Mouse (Mus musculus): ENCODE measurements around the gene Aipl1. TPM values are rescaled to one million over a fixed set of nuclear protein-coding genes. Genes with fewer than 3 reads are reported as not detected.
A peak's percentile ranks its signal among the peaks of the same experiment; 100 is the strongest.

Aipl1 gene
- polyA plus RNA-seq, 1 experiment, result 0.28 TPM

DNA sequence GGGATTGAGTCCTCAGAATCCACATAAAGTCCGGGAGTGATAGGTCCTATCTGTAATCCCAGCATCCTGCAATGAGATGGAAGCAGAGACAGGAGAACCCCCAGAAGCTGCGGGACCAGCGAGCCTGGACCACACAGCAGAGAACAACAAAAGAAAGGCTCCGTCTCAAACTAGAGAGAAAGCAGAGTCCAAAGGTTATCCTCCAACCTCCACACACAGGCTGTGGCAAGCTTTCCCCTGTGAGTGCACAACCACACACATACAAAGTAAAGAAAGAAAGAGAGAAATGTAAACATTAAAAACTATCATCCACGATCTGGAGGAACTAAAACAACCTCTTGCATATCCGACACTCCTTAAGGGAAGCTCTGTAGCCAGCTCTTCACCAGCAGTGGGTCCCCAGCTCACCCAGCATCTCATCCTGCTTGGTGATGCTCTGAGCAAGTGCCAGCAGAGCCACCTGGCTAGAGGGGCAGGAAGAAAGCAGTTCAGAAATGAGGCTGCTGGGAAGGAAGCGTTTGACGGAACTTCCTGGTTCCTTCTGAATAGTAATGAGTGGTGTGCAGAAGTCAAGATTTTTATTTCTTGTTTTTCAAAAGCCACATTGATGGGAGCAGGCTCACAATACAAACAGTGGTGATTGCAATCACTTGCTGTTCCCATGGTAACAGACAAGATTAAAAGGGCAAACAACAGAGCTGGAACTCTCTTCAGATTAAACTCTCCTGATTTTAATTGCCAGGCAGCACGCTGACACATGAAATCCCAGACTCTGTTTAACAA lies 26.2 kb downstream of the Aipl1 start:
- TF ChIP-seq CTCF (IDR thresholded peaks at IDR 0.05; ENCODE audit: borderline replicate concordance, insufficient read depth, low read depth, low read length) (no peak), POLR2A (IDR thresholded peaks at IDR 0.05; ENCODE audit: borderline replicate concordance, insufficient read depth, low read length) (no peak)
- Histone ChIP-seq H3K4me3 (replicated peaks; ENCODE audit: insufficient read depth, low read depth, low read length) (no peak overlapping the region), H3K27me3 (ENCODE audit: control insufficient read depth, insufficient read depth, low read length) (no peaks in the 10 kb centered on the region), H3K4me1 (ENCODE audit: control insufficient read depth, insufficient read depth, low read length) (peaks cover 3% of the 10 kb centered on the region; the same call in 1 of the 2 replicates), H3K27ac (ENCODE audit: insufficient read depth, low read length) (no peak overlapping the region)
- 56% methylated on average over 9 of the region's 9 CpGs for WGBS
- DNase-seq, result no peak

DNA sequence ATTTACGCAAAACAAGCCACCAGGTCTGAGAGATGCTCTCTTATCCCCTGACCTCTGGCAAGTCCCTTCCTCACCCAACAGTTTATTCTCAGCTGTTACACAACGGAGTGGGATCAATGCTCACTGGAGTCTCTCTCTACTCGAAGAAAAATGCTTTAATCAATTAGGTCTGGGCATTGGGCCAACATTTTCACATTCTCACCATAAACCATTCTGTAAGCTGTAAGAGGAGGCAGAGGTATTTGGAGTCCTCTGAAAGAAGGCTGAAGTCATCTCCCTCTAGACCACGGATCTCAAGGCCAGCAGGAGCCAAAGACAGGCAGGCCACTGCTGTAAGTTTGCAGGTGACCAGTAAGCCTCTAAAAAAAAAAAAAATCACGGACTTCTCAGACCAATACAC lies 26.9 kb downstream of the Aipl1 start:
- Histone ChIP-seq H3K27ac (ENCODE audit: insufficient read depth, low read length) (no peak overlapping the region), H3K4me3 (replicated peaks; ENCODE audit: insufficient read depth, low read depth, low read length) (no peak overlapping the region), H3K27me3 (ENCODE audit: control insufficient read depth, insufficient read depth, low read length) (no peaks in the 10 kb centered on the region), H3K4me1 (ENCODE audit: control insufficient read depth, insufficient read depth, low read length) (peaks cover 3% of the 10 kb centered on the region; the same call in 1 of the 2 replicates)
- TF ChIP-seq POLR2A (IDR thresholded peaks at IDR 0.05; ENCODE audit: borderline replicate concordance, insufficient read depth, low read length) (no peak), CTCF (IDR thresholded peaks at IDR 0.05; ENCODE audit: borderline replicate concordance, insufficient read depth, low read depth, low read length) (no peak)
- no peak for DNase-seq
- 61% methylated on average over 5 of the region's 5 CpGs for WGBS

GRCm38 (mm10) chr11:72005547-72005946 lies 31.8 kb downstream of the Aipl1 start:
- H3K27me3 ChIP-seq (ENCODE audit: control insufficient read depth, insufficient read depth, low read length), result no peaks in the 10 kb centered on the region
- 92% methylated on average over 6 of the region's 6 CpGs for WGBS
- H3K4me1 ChIP-seq (ENCODE audit: control insufficient read depth, insufficient read depth, low read length), result peaks cover 5% of the 10 kb centered on the region; the same call in 1 of the 2 replicates
- H3K27ac ChIP-seq (ENCODE audit: insufficient read depth, low read length), result no peak overlapping the region
- TF ChIP-seq CTCF (IDR thresholded peaks at IDR 0.05; ENCODE audit: borderline replicate concordance, insufficient read depth, low read depth, low read length), result no peak
- TF ChIP-seq POLR2A (IDR thresholded peaks at IDR 0.05; ENCODE audit: borderline replicate concordance, insufficient read depth, low read length), result no peak
- no peak overlapping the region for H3K4me3 ChIP-seq (replicated peaks; ENCODE audit: insufficient read depth, low read depth, low read length)
- no peak for DNase-seq

DNA sequence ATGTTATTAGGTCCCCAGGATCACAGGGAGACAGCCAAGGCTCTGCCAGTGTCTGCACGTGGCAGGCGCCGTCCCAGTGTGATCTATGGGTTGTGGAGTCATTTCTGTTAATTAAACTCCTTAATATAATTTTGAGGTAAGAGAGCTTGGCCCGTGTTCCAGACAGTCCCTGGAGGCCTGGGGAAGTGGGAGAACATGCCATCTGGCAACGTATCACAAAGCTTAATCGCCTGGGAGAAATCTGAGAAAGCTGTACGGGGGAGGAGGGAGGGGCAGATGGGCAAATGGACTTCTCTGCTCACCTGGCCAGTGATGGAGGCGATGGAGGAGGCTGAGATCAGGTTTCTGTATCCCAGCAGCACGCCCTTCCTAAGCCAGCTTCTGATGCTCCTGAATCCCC lies 34.1 kb downstream of the Aipl1 start:
- Histone ChIP-seq H3K4me3 (replicated peaks; ENCODE audit: insufficient read depth, low read depth, low read length) (no peak overlapping the region), H3K27me3 (ENCODE audit: control insufficient read depth, insufficient read depth, low read length) (no peaks in the 10 kb centered on the region), H3K4me1 (ENCODE audit: control insufficient read depth, insufficient read depth, low read length) (peaks cover 5% of the 10 kb centered on the region; the same call in 1 of the 2 replicates), H3K27ac (ENCODE audit: insufficient read depth, low read length) (no peak overlapping the region)
- DNase-seq, result peak; percentile 43 to 59
- 9% methylated on average over 9 of the region's 9 CpGs for WGBS
- TF ChIP-seq POLR2A (IDR thresholded peaks at IDR 0.05; ENCODE audit: borderline replicate concordance, insufficient read depth, low read length), result no peak
- TF ChIP-seq CTCF (IDR thresholded peaks at IDR 0.05; ENCODE audit: borderline replicate concordance, insufficient read depth, low read depth, low read length), result no peak

DNA sequence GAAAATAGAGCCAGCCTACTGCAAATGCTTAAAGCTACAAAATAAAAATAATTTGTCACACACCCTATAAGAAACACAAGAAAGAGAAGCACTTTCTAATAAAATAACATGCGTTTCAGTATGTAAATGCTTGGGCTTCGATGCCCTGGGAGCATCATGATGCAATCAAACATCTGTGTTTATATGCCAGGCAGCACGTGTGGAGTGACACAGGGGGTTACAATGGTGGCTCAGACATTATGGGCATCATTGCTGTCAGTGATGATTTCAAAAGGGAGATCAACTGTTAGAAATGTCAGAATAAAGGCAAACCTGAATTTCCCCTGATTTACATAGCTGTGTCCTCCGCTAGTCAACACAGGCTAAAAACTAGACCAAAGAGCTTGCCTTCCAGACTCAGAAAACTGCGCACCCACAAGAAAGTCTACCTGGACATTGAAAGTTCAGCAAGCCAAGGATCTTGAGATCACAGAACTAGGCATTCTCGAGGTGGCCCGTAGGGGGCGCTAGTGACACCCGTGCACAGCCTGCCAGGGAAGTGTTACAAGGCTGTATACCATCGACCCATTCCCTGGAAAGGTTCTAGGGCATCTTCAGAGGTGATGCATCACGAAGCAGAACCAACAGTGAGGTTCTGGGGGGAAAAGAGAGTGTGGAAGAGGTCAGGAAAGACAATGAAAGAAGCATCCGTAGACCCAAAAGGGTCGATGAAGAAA lies 35.0 kb downstream of the Aipl1 start:
- H3K4me1 ChIP-seq (ENCODE audit: control insufficient read depth, insufficient read depth, low read length), result peaks cover 5% of the 10 kb centered on the region; the same call in 1 of the 2 replicates
- TF ChIP-seq CTCF (IDR thresholded peaks at IDR 0.05; ENCODE audit: borderline replicate concordance, insufficient read depth, low read depth, low read length) (peak; percentile 79), POLR2A (IDR thresholded peaks at IDR 0.05; ENCODE audit: borderline replicate concordance, insufficient read depth, low read length) (no peak)
- peak; percentile 42 to 64 for DNase-seq
- H3K27ac ChIP-seq (ENCODE audit: insufficient read depth, low read length), result no peak overlapping the region
- no peaks in the 10 kb centered on the region for H3K27me3 ChIP-seq (ENCODE audit: control insufficient read depth, insufficient read depth, low read length)
- no peak overlapping the region for H3K4me3 ChIP-seq (replicated peaks; ENCODE audit: insufficient read depth, low read depth, low read length)
- 46% methylated on average over 13 of the region's 13 CpGs for WGBS

GRCm38 (mm10) chr11:72000194-72000593 lies 37.1 kb downstream of the Aipl1 start:
- TF ChIP-seq POLR2A (IDR thresholded peaks at IDR 0.05; ENCODE audit: borderline replicate concordance, insufficient read depth, low read length) (no peak), CTCF (IDR thresholded peaks at IDR 0.05; ENCODE audit: borderline replicate concordance, insufficient read depth, low read depth, low read length) (no peak)
- H3K4me3 ChIP-seq (replicated peaks; ENCODE audit: insufficient read depth, low read depth, low read length), result no peak overlapping the region
- no peak for DNase-seq
- peaks cover 5% of the 10 kb centered on the region for H3K4me1 ChIP-seq (ENCODE audit: control insufficient read depth, insufficient read depth, low read length)
- H3K27me3 ChIP-seq (ENCODE audit: control insufficient read depth, insufficient read depth, low read length), result no peaks in the 10 kb centered on the region
- 95% methylated on average over 6 of the region's 6 CpGs for WGBS
- no peak overlapping the region for H3K27ac ChIP-seq (ENCODE audit: insufficient read depth, low read length)

DNA sequence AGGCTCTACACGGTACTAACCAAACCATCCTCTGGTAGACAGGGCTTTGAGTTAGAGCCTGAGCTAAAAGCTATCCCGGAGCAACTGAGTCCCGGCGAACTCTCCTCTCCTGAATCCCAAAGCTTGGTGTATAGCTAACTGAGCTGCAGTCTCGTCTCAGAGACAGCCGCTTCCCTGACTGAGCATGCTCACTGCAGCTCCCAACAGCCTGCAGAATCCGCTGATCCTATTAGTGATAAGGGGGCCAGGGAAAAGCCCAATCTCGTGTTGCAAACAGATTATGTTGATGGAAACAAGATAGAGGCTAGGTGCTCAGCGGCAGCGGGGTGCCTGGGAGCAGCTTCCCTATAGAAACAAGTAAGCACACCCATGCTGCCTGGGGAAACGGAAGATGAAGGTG lies 40.5 kb downstream of the Aipl1 start:
- TF ChIP-seq POLR2A (IDR thresholded peaks at IDR 0.05; ENCODE audit: borderline replicate concordance, insufficient read depth, low read length), result no peak
- no peak for TF ChIP-seq CTCF (IDR thresholded peaks at IDR 0.05; ENCODE audit: borderline replicate concordance, insufficient read depth, low read depth, low read length)

More for the DNA sequence above, 40.5 kb downstream of the Aipl1 start:
- no peak overlapping the region for H3K27ac ChIP-seq (ENCODE audit: insufficient read depth, low read length)
- DNase-seq, result no peak
- no peak overlapping the region for H3K4me3 ChIP-seq (replicated peaks; ENCODE audit: insufficient read depth, low read depth, low read length)
- 62% methylated on average over 11 of the region's 11 CpGs for WGBS
- H3K27me3 ChIP-seq (ENCODE audit: control insufficient read depth, insufficient read depth, low read length), result no peaks in the 10 kb centered on the region
- no peaks in the 10 kb centered on the region; the same call in 1 of the 2 replicates for H3K4me1 ChIP-seq (ENCODE audit: control insufficient read depth, insufficient read depth, low read length)
